Mouse (Mus musculus) kidney, adult 2 months (tissue): ENCODE data around the gene A1cf. TPM values are rescaled to one million over a fixed set of nuclear protein-coding genes. Genes with fewer than 3 reads are reported as not detected.

Experiments used
- DNase-seq: peaks from one replicate; pipeline ENCODE4 v3.0.0; 2021
- H3K27ac ChIP-seq: fragments of 200-500 bp; 2 replicates; pipeline ENCODE4 v1.5.1; 2012; ENCODE audit warnings: low read depth, low read length, control low read depth, inconsistent platforms; ENCODE audit not compliant: insufficient read depth
- H3K27me3 ChIP-seq: fragments of 200-500 bp; replicated peaks from 2 replicates; pipeline ENCODE4 v1.6.1; 2012; ENCODE audit warnings: mild to moderate bottlenecking, moderate library complexity, low read length, inconsistent platforms; ENCODE audit not compliant: control insufficient read depth, insufficient read depth
- H3K36me3 ChIP-seq: fragments of 200-500 bp; 2 replicates; pipeline ENCODE4 v1.6.1; 2012; ENCODE audit warnings: mild to moderate bottlenecking, moderate library complexity, low read length, inconsistent platforms; ENCODE audit not compliant: control insufficient read depth, insufficient read depth
- H3K4me1 ChIP-seq: fragments of 200-500 bp; 2 replicates; pipeline ENCODE4 v1.6.1; 2011; ENCODE audit warnings: low read length; ENCODE audit not compliant: control insufficient read depth, insufficient read depth
- H3K4me3 ChIP-seq: fragments of 200-500 bp; 2 replicates; pipeline ENCODE4 v1.5.1; 2011; ENCODE audit warnings: mild to moderate bottlenecking, low read depth, low read length, control low read depth; ENCODE audit not compliant: insufficient read depth
- CTCF ChIP-seq: fragments of 200-500 bp; conservative IDR thresholded peaks from 2 replicates; pipeline ENCODE4 v1.5.1; 2011; ENCODE audit warnings: low read depth, mild to moderate bottlenecking, control low read depth, low read length, moderate library complexity, mixed read lengths; ENCODE audit not compliant: insufficient read depth, insufficient read length
- POLR2A ChIP-seq: fragments of 200-500 bp; IDR thresholded peaks from one replicate; pipeline ENCODE4 v1.6.1; 2011; ENCODE audit warnings: low read depth, low read length, control low read depth
- WGBS: fragments of 180-500 bp; shearing (Covaris S2); methylation state at CpG from one replicate; pipeline ENCODE4 v1.1.7; 2018; 5-methylcytosine and 5-hydroxymethylcytosine counted together
- polyA plus RNA-seq: library from polyadenylated mRNA; depleted of rRNA; stranded (reverse); fragments of >200 nt; gene quantifications from 2 replicates; pipeline ENCODE4 v1.2.3, GENCODE M21; 2012

The A1cf gene
- polyA plus RNA-seq, 1 experiment, result 26.3 TPM

GRCm38 (mm10) chr19:31896711-31897110 is 28.1 kb downstream of the A1cf start:
- Histone ChIP-seq H3K4me1 (no peaks in the 10 kb centered on the region; the same call in 1 of the 2 replicates), H3K27ac (no peak overlapping the region)
- peak; percentile 57 for DNase-seq

GRCm38 (mm10) chr19:31905671-31906070 is 37.1 kb downstream of the A1cf start:
- no peaks in the 10 kb centered on the region for H3K27me3 ChIP-seq
- TF ChIP-seq CTCF (no peak), POLR2A (no peak)
- DNase-seq, result no peak
- no peak overlapping the region for H3K27ac ChIP-seq
- no peaks in the 10 kb centered on the region for H3K36me3 ChIP-seq
- 69% methylated on average over 7 of the region's 7 CpGs for WGBS
- no peak overlapping the region for H3K4me3 ChIP-seq
- H3K4me1 ChIP-seq, result peaks cover 2% of the 10 kb centered on the region; the same call in 1 of the 2 replicates

More at GRCm38 (mm10) chr19:31896711-31897110, 28.1 kb downstream of the A1cf start:
- 49% methylated on average over 1 of the region's 1 CpGs for WGBS
- Histone ChIP-seq H3K36me3 (no peaks in the 10 kb centered on the region), H3K4me3 (no peak overlapping the region), H3K27me3 (no peaks in the 10 kb centered on the region)
- TF ChIP-seq CTCF (no peak), POLR2A (no peak)

DNA sequence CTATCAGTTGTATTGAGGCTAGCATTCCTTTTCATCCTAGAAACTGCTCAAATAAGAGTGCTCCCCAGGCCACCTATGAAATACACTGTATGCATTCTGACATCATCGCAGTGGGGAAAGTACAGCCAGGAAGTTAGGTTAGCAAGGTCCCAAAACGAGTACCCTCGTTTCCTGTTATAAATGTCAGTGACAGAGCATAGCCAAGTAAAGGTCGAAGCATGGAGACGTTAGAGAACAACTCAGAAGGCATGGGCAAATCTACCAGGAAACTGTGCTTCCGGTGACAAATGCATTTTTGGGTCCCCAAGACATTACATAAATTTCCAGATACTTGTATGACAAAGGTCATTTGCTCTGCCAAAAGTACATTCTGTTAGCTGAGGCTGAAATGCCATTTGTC is 41.9 kb downstream of the A1cf start:
- Histone ChIP-seq H3K4me1 (peaks cover 2% of the 10 kb centered on the region; the same call in 1 of the 2 replicates), H3K27ac (no peak overlapping the region), H3K27me3 (no peaks in the 10 kb centered on the region), H3K36me3 (no peaks in the 10 kb centered on the region), H3K4me3 (no peak overlapping the region)
- TF ChIP-seq POLR2A (no peak), CTCF (no peak)
- DNase-seq, result no peak
- WGBS, result 47% methylated on average over 6 of the region's 6 CpGs

DNA sequence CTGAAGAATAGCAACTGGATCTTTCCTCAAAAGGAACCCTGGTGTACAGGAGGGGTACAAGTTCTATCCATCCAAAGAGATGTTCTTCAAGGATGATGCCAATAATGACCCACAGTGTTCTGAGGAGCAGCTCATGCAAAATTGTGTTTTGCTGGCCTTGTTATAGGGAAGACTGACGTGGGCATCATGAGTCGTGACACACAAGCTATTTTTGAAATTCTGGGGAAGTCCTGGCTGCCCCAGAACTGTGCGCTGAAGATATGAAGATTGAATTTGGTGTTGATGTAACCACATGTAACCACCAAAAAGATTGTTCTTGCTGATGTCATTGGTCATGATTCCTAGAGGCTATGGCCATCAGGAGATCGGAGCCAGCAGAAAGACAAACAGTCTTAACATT is 45.4 kb downstream of the A1cf start:
- no peak for DNase-seq
- Histone ChIP-seq H3K27ac (no peak overlapping the region), H3K36me3 (no peaks in the 10 kb centered on the region), H3K27me3 (no peaks in the 10 kb centered on the region), H3K4me1 (peaks cover 2% of the 10 kb centered on the region; the same call in 1 of the 2 replicates), H3K4me3 (no peak overlapping the region)
- TF ChIP-seq CTCF (no peak), POLR2A (no peak)
- 90% methylated on average over 4 of the region's 4 CpGs for WGBS

DNA sequence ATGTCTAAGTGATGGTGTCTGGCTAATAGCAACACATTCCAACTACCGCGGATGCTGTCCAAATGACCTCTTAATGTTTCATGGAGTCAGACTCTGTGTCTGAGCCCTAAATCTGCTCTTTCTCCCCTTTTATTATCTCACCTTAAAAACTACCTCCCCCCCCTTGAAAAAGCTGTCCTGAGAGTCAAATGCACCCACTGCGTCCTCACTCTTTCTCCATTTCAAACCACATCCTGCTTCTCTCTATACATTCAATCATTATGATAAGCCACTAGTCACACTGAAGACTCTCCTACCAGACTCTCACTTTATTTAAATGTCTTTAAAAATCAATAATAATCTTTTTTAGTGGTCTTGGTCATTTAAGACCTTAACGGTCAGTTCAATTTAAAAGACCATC is 51.8 kb downstream of the A1cf start:
- Histone ChIP-seq H3K4me3 (no peak overlapping the region), H3K4me1 (peaks cover 3% of the 10 kb centered on the region), H3K27me3 (no peaks in the 10 kb centered on the region), H3K27ac (no peak overlapping the region), H3K36me3 (no peaks in the 10 kb centered on the region)
- TF ChIP-seq CTCF (no peak), POLR2A (no peak)
- DNase-seq, result no peak
- 90% methylated on average over 4 of the region's 4 CpGs for WGBS

- DNase-seq, result no peak
- Histone ChIP-seq H3K4me1 (peaks cover 3% of the 10 kb centered on the region), H3K27ac (no peak overlapping the region), H3K4me3 (no peak overlapping the region), H3K36me3 (no peaks in the 10 kb centered on the region), H3K27me3 (no peaks in the 10 kb centered on the region)
- TF ChIP-seq CTCF (no peak), POLR2A (no peak)
- WGBS, result 68% methylated on average over 5 of the region's 5 CpGs
Measured at GRCm38 (mm10) chr19:31921852-31922251, 53.3 kb downstream of the A1cf start.

GRCm38 (mm10) chr19:31923615-31924352 is 55.2 kb downstream of the A1cf start:
- Histone ChIP-seq H3K27me3 (no peaks in the 10 kb centered on the region), H3K4me1 (peaks cover 3% of the 10 kb centered on the region), H3K27ac (no peak overlapping the region), H3K4me3 (no peak overlapping the region), H3K36me3 (no peaks in the 10 kb centered on the region)
- DNase-seq, result peak; percentile 72
- TF ChIP-seq POLR2A, result no peak
- TF ChIP-seq CTCF, result no peak
- WGBS, result 48% methylated on average over 6 of the region's 6 CpGs
